Mouse (Mus musculus) brain, embryonic 14.5 days (tissue): ENCODE data around the gene Galnt15.

ENCODE experiments used
- CTCF ChIP-seq: fragments of 200-500 bp; IDR thresholded peaks from 2 replicates; pipeline ENCODE4 v1.5.1; 2012; ENCODE audit warnings: inconsistent platforms, mild to moderate bottlenecking, moderate library complexity, borderline replicate concordance; ENCODE audit not compliant: insufficient read depth, insufficient read length; ENCODE audit errors: extremely low read depth
- POLR2A ChIP-seq: fragments of 200-500 bp; IDR thresholded peaks from 2 replicates; pipeline ENCODE4 v1.6.1; 2012; ENCODE audit warnings: mild to moderate bottlenecking, inconsistent platforms, borderline replicate concordance; ENCODE audit not compliant: poor library complexity, insufficient read depth, insufficient read length, severe bottlenecking; ENCODE audit errors: extremely low read depth

DNA sequence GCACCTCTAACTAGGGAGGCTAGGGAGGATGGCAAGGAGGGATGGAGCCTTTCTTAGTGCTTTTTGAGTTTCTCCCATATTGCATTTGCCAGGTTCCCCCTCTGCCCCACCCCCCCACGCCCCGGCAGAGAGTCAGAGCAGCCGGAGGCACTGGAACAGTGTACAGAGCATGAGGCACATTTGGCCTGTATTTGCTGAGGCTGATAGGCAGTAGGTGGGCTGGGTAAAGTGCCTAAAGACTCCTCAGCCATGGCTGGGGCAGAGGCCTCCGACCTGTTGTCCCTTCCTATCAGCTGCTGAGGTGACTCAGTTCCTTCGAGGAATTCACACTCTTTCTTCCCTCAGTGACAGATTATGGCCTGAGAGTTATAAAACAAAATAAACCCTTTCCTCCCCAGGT, 13.3 kb downstream of the Galnt15 start:
- TF ChIP-seq CTCF (no peak), POLR2A (no peak)
